Mouse (Mus musculus): ENCODE data around the gene Esrrb. TPM values are rescaled to one million over a fixed set of nuclear protein-coding genes. Genes with fewer than 3 reads are reported as not detected.
A peak's percentile ranks its signal among the peaks of the same experiment; 100 is the strongest.

Gene Esrrb
- total RNA-seq, 1 experiment: 120 TPM

DNA sequence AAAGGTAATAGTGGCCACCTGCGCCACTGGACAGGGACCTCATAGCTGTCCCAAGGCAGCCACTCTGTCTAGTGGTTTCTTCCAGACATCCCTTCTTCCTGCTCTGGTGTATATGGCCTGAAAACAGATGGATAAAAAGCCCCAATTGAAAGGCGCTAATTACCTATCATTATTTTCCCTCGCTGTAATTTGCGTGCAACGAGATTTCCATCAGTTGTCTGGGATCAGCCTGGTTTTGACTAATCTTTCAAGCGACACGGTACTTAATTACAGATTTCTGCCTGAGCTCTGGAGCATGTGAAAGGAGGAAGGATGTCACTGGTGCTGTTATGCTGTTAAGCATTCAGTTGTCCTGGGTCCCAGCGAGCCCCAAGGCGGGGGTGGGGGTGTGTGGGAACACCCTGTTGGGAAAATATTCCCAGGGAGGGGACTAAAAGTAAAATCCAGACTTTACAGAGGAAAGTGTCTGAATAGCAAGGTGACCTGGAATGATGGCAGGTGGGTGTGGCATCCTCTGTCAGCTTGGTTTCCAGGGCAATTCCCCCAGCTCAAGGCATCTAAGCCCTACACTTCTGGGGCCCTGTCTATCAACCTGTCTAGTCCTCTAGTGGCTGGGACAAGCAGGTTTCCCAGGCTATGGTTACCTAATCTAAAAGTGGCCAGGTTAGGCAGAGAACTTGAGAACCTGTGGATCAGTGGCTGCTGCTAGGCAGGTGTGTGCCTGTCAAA is 102.0 kb downstream of the Esrrb start:
- Histone ChIP-seq H3K36me3 (ENCODE audit: control insufficient read depth, insufficient read depth, low read length, poor library complexity, severe bottlenecking) (peaks cover 2% of the 10 kb centered on the region; the same call in 1 of the 2 replicates), H3K9me3 (ENCODE audit: control insufficient read depth, insufficient read depth, low read depth, low read length) (no peaks in the 10 kb centered on the region), H3K4me3 (ENCODE audit: insufficient read depth in 1 of 2, low read depth in 1 of 2, low read length in 2 of 2, poor library complexity in 1 of 2, severe bottlenecking in 1 of 2) (no peak overlapping the region), H3K27ac (ENCODE audit: insufficient read depth, low read depth, low read length, poor library complexity, severe bottlenecking) (no peak overlapping the region; the same call in 1 of the 2 replicates), H3K4me1 (ENCODE audit: control insufficient read depth in 2 of 2, insufficient read depth in 2 of 2, low read length in 2 of 2, poor library complexity in 1 of 2) (peaks cover 18 to 32% of the 10 kb centered on the region in 2 experiments), H3K9ac (ENCODE audit: insufficient read depth, low read depth, low read length, poor library complexity, severe bottlenecking) (no peak overlapping the region)
- TF ChIP-seq HCFC1 (IDR thresholded peaks at IDR 0.05; ENCODE audit: borderline replicate concordance, insufficient read depth, low read length): no peak
- no peak for TF ChIP-seq ZC3H11A (IDR thresholded peaks at IDR 0.05; ENCODE audit: borderline replicate concordance, low read depth, low read length)
- TF ChIP-seq MAFK (IDR thresholded peaks at IDR 0.05; ENCODE audit: insufficient read depth, low read depth, low read length): no peak
- TF ChIP-seq CHD2 (IDR thresholded peaks at IDR 0.05; ENCODE audit: low read depth, low read length): no peak
- no peak for TF ChIP-seq ZNF384 (IDR thresholded peaks at IDR 0.05; ENCODE audit: low read depth, low read length)
- DNase-seq (ENCODE audit: low read depth, low spot score): no peak
- in situ Hi-C loops (cut with MboI; ENCODE audit: low sequenced_read_pairs in 2 of 2, unreplicated experiment in 2 of 2): no loop called here

DNA sequence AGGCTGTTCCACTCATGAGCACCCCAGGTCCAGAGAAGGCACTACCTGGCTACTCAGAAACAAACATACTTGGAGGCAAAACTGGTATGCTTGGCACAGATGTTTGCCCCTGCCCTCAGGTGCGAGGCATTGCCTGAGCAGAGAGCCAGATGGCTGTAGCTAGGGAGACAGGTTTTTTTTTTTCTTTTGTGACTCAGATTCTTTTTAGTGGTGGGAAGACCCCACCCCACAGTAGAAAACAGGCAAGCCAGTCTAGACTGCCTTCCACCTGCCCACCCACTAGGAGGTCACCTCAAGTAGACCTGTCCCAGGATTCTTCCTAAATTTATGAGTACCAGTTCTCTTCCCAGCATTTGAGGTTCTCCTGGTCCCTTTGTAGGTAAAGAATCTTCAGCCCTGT is 103.5 kb downstream of the Esrrb start:
- peaks cover 2% of the 10 kb centered on the region; the same call in 1 of the 2 replicates for H3K36me3 ChIP-seq (ENCODE audit: control insufficient read depth, insufficient read depth, low read length, poor library complexity, severe bottlenecking)
- peaks cover 18 to 35% of the 10 kb centered on the region in 2 experiments for H3K4me1 ChIP-seq (ENCODE audit: control insufficient read depth in 2 of 2, insufficient read depth in 2 of 2, low read length in 2 of 2, poor library complexity in 1 of 2)
- no peak overlapping the region for H3K9ac ChIP-seq (ENCODE audit: insufficient read depth, low read depth, low read length, poor library complexity, severe bottlenecking)
- in situ Hi-C loops (cut with MboI; ENCODE audit: low sequenced_read_pairs in 2 of 2, unreplicated experiment in 2 of 2): no loop called here
- TF ChIP-seq CHD2 (IDR thresholded peaks at IDR 0.05; ENCODE audit: low read depth, low read length) (no peak), HCFC1 (IDR thresholded peaks at IDR 0.05; ENCODE audit: borderline replicate concordance, insufficient read depth, low read length) (no peak), ZNF384 (IDR thresholded peaks at IDR 0.05; ENCODE audit: low read depth, low read length) (peak; percentile 96)
- peak overlapping the region in 1 of 2 experiments; percentile 39; a peak in 2 of 4 replicates for H3K4me3 ChIP-seq (ENCODE audit: insufficient read depth in 1 of 2, low read depth in 1 of 2, low read length in 2 of 2, poor library complexity in 1 of 2, severe bottlenecking in 1 of 2)
- DNase-seq (ENCODE audit: low read depth, low spot score): no peak
- H3K27ac ChIP-seq (ENCODE audit: insufficient read depth, low read depth, low read length, poor library complexity, severe bottlenecking): peak overlapping the region; percentile 42; the same call in 1 of the 2 replicates
- no peaks in the 10 kb centered on the region for H3K9me3 ChIP-seq (ENCODE audit: control insufficient read depth, insufficient read depth, low read depth, low read length)

DNA sequence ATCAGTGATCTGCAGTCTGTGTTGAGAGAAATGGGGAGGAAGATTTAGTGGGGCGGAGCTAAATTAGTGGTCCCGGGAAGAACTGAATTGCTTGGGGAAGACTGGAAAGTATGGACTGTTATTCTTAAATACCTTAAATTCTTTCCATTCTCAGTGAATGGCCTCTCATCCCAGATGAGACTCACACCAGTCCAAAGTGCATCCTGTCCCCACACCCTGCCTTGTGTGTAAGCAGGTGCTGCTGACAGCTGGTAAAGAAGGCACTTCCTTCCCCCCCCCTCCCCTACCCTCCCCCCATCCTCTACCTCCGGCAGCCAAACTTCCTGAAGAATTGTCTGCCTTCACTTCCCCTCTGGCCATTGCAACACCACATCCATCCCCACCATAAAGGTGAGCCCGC is 105.3 kb downstream of the Esrrb start:
- no peak for TF ChIP-seq MAFK (IDR thresholded peaks at IDR 0.05; ENCODE audit: insufficient read depth, low read depth, low read length)
- peak; percentile 59; the same call in 1 of the 2 replicates for TF ChIP-seq CHD2 (IDR thresholded peaks at IDR 0.05; ENCODE audit: low read depth, low read length)
- in situ Hi-C loops (cut with MboI; ENCODE audit: low sequenced_read_pairs in 2 of 2, unreplicated experiment in 2 of 2): no loop called here

DNA sequence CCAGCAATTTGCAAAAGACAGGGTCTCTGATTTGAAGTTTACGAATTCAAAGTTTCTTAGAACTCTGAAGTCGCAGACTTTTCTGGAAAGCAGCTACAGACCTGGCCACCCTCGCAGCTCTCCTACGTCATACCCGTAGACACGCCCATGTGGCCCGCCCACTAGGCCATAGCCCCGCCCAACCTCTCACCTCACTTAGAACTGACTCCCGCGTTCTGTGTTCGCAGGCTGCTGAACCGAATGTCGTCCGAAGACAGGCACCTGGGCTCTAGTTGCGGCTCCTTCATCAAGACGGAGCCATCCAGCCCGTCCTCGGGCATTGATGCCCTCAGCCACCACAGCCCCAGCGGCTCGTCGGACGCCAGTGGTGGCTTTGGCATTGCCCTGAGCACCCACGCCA is 109.0 kb downstream of the Esrrb start:
- peak; percentile 92 for DNase-seq (ENCODE audit: low read depth, low spot score)
- Histone ChIP-seq H3K4me1 (ENCODE audit: control insufficient read depth in 2 of 2, insufficient read depth in 2 of 2, low read length in 2 of 2, poor library complexity in 1 of 2) (peaks cover 7 to 21% of the 10 kb centered on the region in 2 experiments; a peak in 3 of 4 replicates), H3K9me3 (ENCODE audit: control insufficient read depth, insufficient read depth, low read depth, low read length) (no peaks in the 10 kb centered on the region), H3K9ac (ENCODE audit: insufficient read depth, low read depth, low read length, poor library complexity, severe bottlenecking) (peak overlapping the region; percentile 80), H3K27ac (ENCODE audit: insufficient read depth, low read depth, low read length, poor library complexity, severe bottlenecking) (peak overlapping the region; percentile 66), H3K4me3 (ENCODE audit: insufficient read depth in 1 of 2, low read depth in 1 of 2, low read length in 2 of 2, poor library complexity in 1 of 2, severe bottlenecking in 1 of 2) (peak overlapping the region; percentile 80), H3K36me3 (ENCODE audit: control insufficient read depth, insufficient read depth, low read length, poor library complexity, severe bottlenecking) (peaks cover 20% of the 10 kb centered on the region)
- in situ Hi-C loops (cut with MboI; ENCODE audit: low sequenced_read_pairs in 2 of 2, unreplicated experiment in 2 of 2): no loop called here
- TF ChIP-seq ZNF384 (IDR thresholded peaks at IDR 0.05; ENCODE audit: low read depth, low read length) (no peak), MAFK (IDR thresholded peaks at IDR 0.05; ENCODE audit: insufficient read depth, low read depth, low read length) (no peak), HCFC1 (IDR thresholded peaks at IDR 0.05; ENCODE audit: borderline replicate concordance, insufficient read depth, low read length) (no peak), ZC3H11A (IDR thresholded peaks at IDR 0.05; ENCODE audit: borderline replicate concordance, low read depth, low read length) (no peak), CHD2 (IDR thresholded peaks at IDR 0.05; ENCODE audit: low read depth, low read length) (no peak)

More for the DNA sequence above, 105.3 kb downstream of the Esrrb start:
- Histone ChIP-seq H3K4me3 (ENCODE audit: insufficient read depth in 1 of 2, low read depth in 1 of 2, low read length in 2 of 2, poor library complexity in 1 of 2, severe bottlenecking in 1 of 2) (no peak overlapping the region), H3K9me3 (ENCODE audit: control insufficient read depth, insufficient read depth, low read depth, low read length) (no peaks in the 10 kb centered on the region), H3K4me1 (ENCODE audit: control insufficient read depth in 2 of 2, insufficient read depth in 2 of 2, low read length in 2 of 2, poor library complexity in 1 of 2) (peaks cover 18 to 35% of the 10 kb centered on the region in 2 experiments), H3K27ac (ENCODE audit: insufficient read depth, low read depth, low read length, poor library complexity, severe bottlenecking) (peak overlapping the region; percentile 72; the same call in 1 of the 2 replicates), H3K36me3 (ENCODE audit: control insufficient read depth, insufficient read depth, low read length, poor library complexity, severe bottlenecking) (peaks cover 2% of the 10 kb centered on the region), H3K9ac (ENCODE audit: insufficient read depth, low read depth, low read length, poor library complexity, severe bottlenecking) (no peak overlapping the region)
- no peak for DNase-seq (ENCODE audit: low read depth, low spot score)

Measured in ES-E14 (cell line).